Mouse (Mus musculus) lung, embryonic 16.5 days (tissue): Measurements from ENCODE around the gene Arpc3. TPM values are rescaled to one million over a fixed set of nuclear protein-coding genes. Genes with fewer than 3 reads are reported as not detected.

Source experiments
- ATAC-seq: fragments of 200-750 bp; cut with Nextera tagmentation; 2 replicates; pipeline ENCODE4 v1.8.0; 2017; ENCODE audit warnings: low read depth, mild to moderate bottlenecking, moderate library complexity
- H3K27ac ChIP-seq: fragments of 300-500 bp; sonication (generic); 2 replicates; pipeline ENCODE4 v1.5.1; 2014; ENCODE audit warnings: mild to moderate bottlenecking, control low read depth, low read length
- H3K27me3 ChIP-seq: fragments of 300-500 bp; sonication (generic); 2 replicates; pipeline ENCODE4 v1.6.1; 2014; ENCODE audit warnings: low read depth, low read length, mixed read lengths; ENCODE audit not compliant: control insufficient read depth, insufficient read depth
- H3K36me3 ChIP-seq: fragments of 300-500 bp; sonication (generic); 2 replicates; pipeline ENCODE4 v1.6.1; 2014; ENCODE audit warnings: low read length; ENCODE audit not compliant: control insufficient read depth, insufficient read depth
- H3K4me1 ChIP-seq: fragments of 300-500 bp; sonication (generic); replicated peaks from 2 replicates; pipeline ENCODE4 v1.6.1; 2014; ENCODE audit warnings: low read length, mixed read lengths; ENCODE audit not compliant: control insufficient read depth, insufficient read depth
- H3K4me2 ChIP-seq: fragments of 300-500 bp; sonication (generic); 2 replicates; pipeline ENCODE4 v1.6.1; 2014; ENCODE audit warnings: low read depth, low read length, control low read depth
- H3K4me3 ChIP-seq: fragments of 300-500 bp; sonication (generic); 2 replicates; pipeline ENCODE4 v1.5.1; 2014; ENCODE audit warnings: mild to moderate bottlenecking, low read length, control low read depth
- H3K9ac ChIP-seq: fragments of 300-500 bp; sonication (generic); 2 replicates; pipeline ENCODE4 v1.6.1; 2014; ENCODE audit warnings: low read length, control low read depth
- H3K9me3 ChIP-seq: fragments of 300-500 bp; sonication (generic); 2 replicates; pipeline ENCODE4 v1.6.1; 2016; ENCODE audit warnings: low read length; ENCODE audit not compliant: control insufficient read depth
- WGBS: fragments of 180-500 bp; shearing (Covaris S2); extraction: QIAGEN DNeasy Blood & Tissue Kit; methylation state at CpG from one replicate; pipeline ENCODE4 v1.1.7; 2014; 5-methylcytosine and 5-hydroxymethylcytosine counted together
- polyA plus RNA-seq: library from polyadenylated mRNA; unstranded; fragments of >200 nt; fragmentation: Nextera tagmentation; extraction: Ambion mirVana; gene quantifications from 2 replicates; pipeline ENCODE4 v1.2.1, GENCODE M21; 2015

The Arpc3 gene
- polyA plus RNA-seq, 1 experiment from 2014 or later: 162 TPM

- Histone ChIP-seq H3K27ac (peak within 1 kb of the TSS; percentile 95), H3K36me3 (peaks cover 16% of the 10 kb centered on the region), H3K27me3 (no peaks in the 10 kb centered on the region), H3K4me2 (peak within 1 kb of the TSS; percentile 78), H3K4me3 (peak within 1 kb of the TSS; percentile 81), H3K9me3 (no peaks in the 10 kb centered on the region), H3K9ac (peak within 1 kb of the TSS; percentile 89), H3K4me1 (peaks cover 11% of the 10 kb centered on the region; the same call in 1 of the 2 replicates)
- ATAC-seq: peak; percentile 96
- under 1% methylated on average over 53 of the region's 53 CpGs for WGBS
Measured at GRCm38 (mm10) chr5:122372192-122372769, 19.4 kb upstream of the Arpc3 start, which contains the start of gene Fam216a. Fam216a (minus strand) TSS chr5:122372364.

- Histone ChIP-seq H3K4me2 (peak overlapping the region; percentile 78), H3K4me3 (peak overlapping the region; percentile 81), H3K27me3 (no peaks in the 10 kb centered on the region), H3K4me1 (peaks cover 11% of the 10 kb centered on the region; the same call in 1 of the 2 replicates), H3K27ac (peak overlapping the region; percentile 92), H3K9ac (peak overlapping the region; percentile 89), H3K9me3 (no peaks in the 10 kb centered on the region), H3K36me3 (peaks cover 10% of the 10 kb centered on the region)
- 3% methylated on average over 5 of the region's 5 CpGs for WGBS
- ATAC-seq: no peak
Measured at GRCm38 (mm10) chr5:122372878-122373277, 18.8 kb upstream of the Arpc3 start.

- no peak overlapping the region for H3K4me3 ChIP-seq
- no peak overlapping the region for H3K27ac ChIP-seq
- H3K9me3 ChIP-seq: no peaks in the 10 kb centered on the region
- no peaks in the 10 kb centered on the region for H3K27me3 ChIP-seq
- H3K4me1 ChIP-seq: peaks cover 7% of the 10 kb centered on the region; the same call in 1 of the 2 replicates
- no peak overlapping the region for H3K9ac ChIP-seq
- peaks cover 19% of the 10 kb centered on the region for H3K36me3 ChIP-seq
- no peak overlapping the region for H3K4me2 ChIP-seq
- WGBS: 86% methylated on average over 4 of the region's 4 CpGs
- ATAC-seq: no peak
Measured at GRCm38 (mm10) chr5:122377101-122377833, 14.4 kb upstream of the Arpc3 start.

GRCm38 (mm10) chr5:122378171-122378570 is 13.5 kb upstream of the Arpc3 start:
- H3K9me3 ChIP-seq: no peaks in the 10 kb centered on the region
- no peak overlapping the region for H3K9ac ChIP-seq
- peaks cover 23% of the 10 kb centered on the region for H3K36me3 ChIP-seq
- no peak overlapping the region for H3K4me2 ChIP-seq
- no peak overlapping the region for H3K4me3 ChIP-seq
- no peak overlapping the region for H3K27ac ChIP-seq
- no peaks in the 10 kb centered on the region for H3K27me3 ChIP-seq
- 92% methylated on average over 12 of the region's 12 CpGs for WGBS
- no peak for ATAC-seq
- H3K4me1 ChIP-seq: peaks cover 3% of the 10 kb centered on the region; the same call in 1 of the 2 replicates

GRCm38 (mm10) chr5:122379374-122380155 is 12.1 kb upstream of the Arpc3 start:
- H3K9me3 ChIP-seq: no peaks in the 10 kb centered on the region
- peak; percentile 65 for ATAC-seq
- H3K4me2 ChIP-seq: no peak overlapping the region
- H3K27me3 ChIP-seq: no peaks in the 10 kb centered on the region
- peaks cover 23% of the 10 kb centered on the region for H3K36me3 ChIP-seq
- no peak overlapping the region for H3K4me3 ChIP-seq
- no peak overlapping the region for H3K9ac ChIP-seq
- H3K4me1 ChIP-seq: no peaks in the 10 kb centered on the region
- H3K27ac ChIP-seq: no peak overlapping the region
- WGBS: 45% methylated on average over 11 of the region's 11 CpGs

GRCm38 (mm10) chr5:122390006-122390405 is 1.7 kb upstream of the Arpc3 start:
- no peak for ATAC-seq
- Histone ChIP-seq H3K4me1 (peaks cover 9% of the 10 kb centered on the region; the same call in 1 of the 2 replicates), H3K4me2 (no peak overlapping the region), H3K36me3 (0 out of 2 replicates have a peak, but pooled peaks cover 2% of the 10 kb centered on the region), H3K27ac (no peak overlapping the region), H3K4me3 (no peak overlapping the region), H3K9me3 (no peaks in the 10 kb centered on the region), H3K27me3 (no peaks in the 10 kb centered on the region), H3K9ac (no peak overlapping the region)
- 85% methylated on average over 5 of the region's 5 CpGs for WGBS

- ATAC-seq: no peak
- Histone ChIP-seq H3K27ac (no peak overlapping the region), H3K9me3 (no peaks in the 10 kb centered on the region), H3K9ac (no peak overlapping the region), H3K4me3 (no peak overlapping the region), H3K27me3 (no peaks in the 10 kb centered on the region), H3K36me3 (0 out of 2 replicates have a peak, but pooled peaks cover 2% of the 10 kb centered on the region), H3K4me2 (no peak overlapping the region), H3K4me1 (peaks cover 9% of the 10 kb centered on the region; the same call in 1 of the 2 replicates)
Measured at GRCm38 (mm10) chr5:122390671-122391070, 1.0 kb upstream of the Arpc3 start.

GRCm38 (mm10) chr5:122391178-122391785 is 396 bp upstream of the Arpc3 start:
- Histone ChIP-seq H3K9ac (no peak overlapping the region; the same call in 1 of the 2 replicates), H3K27ac (no peak overlapping the region), H3K4me1 (peaks cover 9% of the 10 kb centered on the region; the same call in 1 of the 2 replicates), H3K27me3 (no peaks in the 10 kb centered on the region), H3K9me3 (no peaks in the 10 kb centered on the region), H3K4me2 (peak overlapping the region; percentile 37), H3K4me3 (peak overlapping the region; percentile 97), H3K36me3 (0 out of 2 replicates have a peak, but pooled peaks cover 2% of the 10 kb centered on the region)
- no peak for ATAC-seq
- WGBS: 48% methylated on average over 15 of the region's 16 CpGs
